Mouse (Mus musculus) liver, embryonic 14.5 days (tissue): ENCODE results near the gene Zscan26.

Experiments
- CTCF ChIP-seq: IDR thresholded peaks from 2 replicates; pipeline ENCODE4 v1.5.1; 2016; ENCODE audit warnings: antibody characterized with exemption, low read depth, control low read depth
- EP300 ChIP-seq: IDR thresholded peaks from 2 replicates; pipeline ENCODE4 v1.6.1; 2016; ENCODE audit warnings: antibody characterized with exemption, low read depth

DNA sequence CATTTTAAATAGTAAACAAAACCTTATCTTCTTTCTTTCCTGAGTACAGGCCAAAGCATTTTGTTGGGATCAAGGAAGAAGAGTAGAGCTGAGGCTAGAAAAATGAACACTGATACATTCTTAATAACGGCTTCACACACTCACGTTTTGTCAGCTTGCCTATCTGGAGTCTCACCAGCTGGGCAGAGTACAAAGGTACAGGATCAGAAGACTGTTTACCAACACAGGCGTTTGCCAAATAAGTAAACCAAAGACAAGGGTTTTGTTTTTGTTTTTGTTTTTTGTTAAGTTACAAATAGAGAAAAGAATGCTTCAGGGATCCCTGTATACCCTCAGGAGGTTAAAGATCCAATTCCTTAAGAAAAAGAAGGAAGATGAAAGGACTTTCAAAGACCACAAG, 52.4 kb downstream of the Zscan26 start:
- no peak for TF ChIP-seq CTCF
- no peak for TF ChIP-seq EP300
